Mouse (Mus musculus) heart, postnatal 36 days (tissue): ENCODE measurements at regions not wholly inside any gene's neighbourhood (a gene's known extent, or its start where the extent isn't known, plus 50 kb on each side); places are given as distances from the start of the nearest gene placed in this dataset.

Experiments used
- DNase-seq, 2 experiments: peaks; one replicate each; pipeline ENCODE4 v3.0.0; 2021 to 2022
- intact Hi-C: fragments of 180-260 bp; cut with DNase I; formaldehyde crosslinking; loops from one replicate; pipeline ENCODE4 v1.15.1; 2025

- intact Hi-C loops: no loop called here
- no peak for DNase-seq
These were observed 59.9 kb upstream of the Gas1 start for GRCm38 (mm10) chr13:60237091-60237490.

- intact Hi-C loops: no loop called here
- DNase-seq: peak in 1 of 2 experiments; percentile 10
These were observed 65.4 kb upstream of the Gas1 start for GRCm38 (mm10) chr13:60242447-60243109.

- no peak for DNase-seq
- intact Hi-C loops: no loop called here
These were observed 65.9 kb upstream of the Gas1 start for GRCm38 (mm10) chr13:60243110-60243481.

GRCm38 (mm10) chr13:60255162-60255561 is 78.0 kb upstream of the Gas1 start:
- intact Hi-C loops: no loop called here
- DNase-seq: no peak

GRCm38 (mm10) chr13:60255715-60256114 is 78.5 kb upstream of the Gas1 start:
- intact Hi-C loops: no loop called here
- DNase-seq: no peak

GRCm38 (mm10) chr13:60256997-60257396 is 79.8 kb upstream of the Gas1 start:
- no peak for DNase-seq
- intact Hi-C loops: no loop called here

GRCm38 (mm10) chr13:60257878-60258277 is 80.7 kb upstream of the Gas1 start:
- no peak for DNase-seq
- intact Hi-C loops: no loop called here

GRCm38 (mm10) chr13:60262449-60263028 is 85.4 kb upstream of the Gas1 start:
- intact Hi-C loops: loop anchor here (5.0 kb wide), 1 partner anchor 85 kb away; the partner anchor contains the start of gene Gas1
- no peak for DNase-seq

- intact Hi-C loops: loop anchor here (5.0 kb wide), 1 partner anchor 87 kb away; the partner anchor contains the start of gene Gas1
- DNase-seq: no peak
These were observed 87.3 kb upstream of the Gas1 start for GRCm38 (mm10) chr13:60264504-60264903.

GRCm38 (mm10) chr13:60267557-60267956 is 90.4 kb upstream of the Gas1 start:
- no peak for DNase-seq
- intact Hi-C loops: no loop called here

- no peak for DNase-seq
- intact Hi-C loops: no loop called here
These were observed 91.1 kb upstream of the Gas1 start for GRCm38 (mm10) chr13:60268256-60268655.

- intact Hi-C loops: no loop called here
- no peak for DNase-seq
These were observed 92.3 kb upstream of the Gas1 start for GRCm38 (mm10) chr13:60269406-60269841.

- no peak for DNase-seq
- intact Hi-C loops: no loop called here
These were observed 93.4 kb upstream of the Gas1 start for GRCm38 (mm10) chr13:60270526-60270925.

- intact Hi-C loops: no loop called here
- no peak for DNase-seq
These were observed 96.2 kb upstream of the Gas1 start for GRCm38 (mm10) chr13:60273331-60273730.

- intact Hi-C loops: no loop called here
- DNase-seq: no peak
These were observed 105.5 kb upstream of the Gas1 start for GRCm38 (mm10) chr13:60282543-60283251.

GRCm38 (mm10) chr13:60286525-60287224 is 109.5 kb upstream of the Gas1 start:
- no peak for DNase-seq
- intact Hi-C loops: no loop called here

GRCm38 (mm10) chr13:60289650-60290049 is 112.5 kb upstream of the Gas1 start:
- intact Hi-C loops: loop anchor here (5.0 kb wide), 1 partner anchor 112 kb away; the partner anchor contains the start of gene Gas1

GRCm38 (mm10) chr13:60290820-60291219 is 113.7 kb upstream of the Gas1 start:
- intact Hi-C loops: loop anchor here (5.0 kb wide), 1 partner anchor 114 kb away; the partner anchor contains the start of gene Gas1
- no peak for DNase-seq

More at GRCm38 (mm10) chr13:60289650-60290049, 112.5 kb upstream of the Gas1 start:
- DNase-seq: no peak

- intact Hi-C loops: loop anchor here (5.0 kb wide), 1 partner anchor 114 kb away; the partner anchor contains the start of gene Gas1
- DNase-seq: no peak
These were observed 114.2 kb upstream of the Gas1 start for GRCm38 (mm10) chr13:60291344-60291743.

GRCm38 (mm10) chr13:60296201-60296895 is 119.2 kb upstream of the Gas1 start:
- DNase-seq: no peak
- intact Hi-C loops: no loop called here
